Mouse (Mus musculus) adrenal gland, postnatal 10 days (tissue): ENCODE results near the gene Glis2. TPM values are rescaled to one million over a fixed set of nuclear protein-coding genes. Genes with fewer than 3 reads are reported as not detected.
"Not testable (repeated sequence)": the region's sequence is repeated elsewhere in the genome, so short reads cannot be mapped to it uniquely, and the experiment has no call there.

ENCODE experiments used
- DNase-seq: peaks from one replicate; pipeline ENCODE4 v3.0.0; 2021; ENCODE audit warnings: mixed read lengths
- long read RNA-seq, 2 experiments: library from polyadenylated mRNA; stranded (forward); transcript quantifications; one replicate each; pipeline ENCODE4 v2.0.0; 2021
- total RNA-seq, 2 experiments: library from RNA; stranded (reverse); gene quantifications; 2 replicates each; pipeline ENCODE4 v1.2.3; 2021

The Glis2 gene
- total RNA-seq, result 10 to 100 TPM; 22.9 to 34.3 TPM
- long read RNA-seq, experiment 1, partial matches to known transcripts, result 0 of 11 reads
- long read RNA-seq, experiment 1, other reads (novel, unspliced or antisense), result 10 of 11 reads
- long read RNA-seq, experiment 2, partial matches to known transcripts, result 4 of 14 reads
- long read RNA-seq, experiment 2, other reads (novel, unspliced or antisense), result 7 of 14 reads

DNA sequence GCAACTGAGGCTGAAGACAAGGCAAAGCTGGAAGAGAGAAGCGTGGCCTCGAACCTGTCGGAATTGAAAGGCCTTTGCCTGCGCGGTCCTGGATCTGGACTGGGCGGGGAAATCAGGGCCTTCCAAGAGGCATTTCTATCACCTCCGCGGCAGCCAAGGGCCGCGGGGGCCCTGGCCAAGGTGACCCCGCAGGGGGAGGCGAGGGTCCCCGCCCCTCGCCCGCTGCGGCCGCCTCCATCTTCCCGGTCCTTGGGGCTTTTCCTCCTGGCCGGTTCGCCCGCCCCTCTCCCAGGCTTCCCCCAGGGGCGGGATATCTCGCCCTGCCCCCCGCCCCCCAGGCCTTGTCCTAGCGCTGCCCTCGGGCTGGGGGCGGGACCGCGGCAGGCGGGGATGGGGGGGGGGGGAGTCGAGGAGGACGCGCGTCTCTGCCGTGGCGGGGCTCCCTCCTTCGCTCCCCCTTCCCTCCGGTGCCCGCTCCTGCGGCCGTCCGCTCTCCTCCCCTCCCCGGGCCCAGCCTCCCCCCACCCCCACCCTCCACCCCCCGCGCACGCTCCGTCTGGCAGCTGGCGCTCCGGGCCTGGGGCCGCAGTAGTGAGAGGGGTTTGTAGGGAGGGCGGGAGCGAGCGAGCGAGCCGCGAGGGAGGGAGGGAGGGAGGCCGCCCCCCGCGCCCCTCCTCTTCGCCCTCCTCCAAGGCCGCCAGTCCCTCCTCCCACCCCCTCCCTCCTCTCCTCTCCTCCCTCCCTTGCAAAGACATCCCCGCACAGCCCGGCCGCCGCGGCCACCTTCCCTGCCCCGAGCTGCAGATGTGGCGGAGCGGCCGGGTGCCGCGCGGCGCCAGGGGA is at the start of gene Glis2:
Glis2 (plus strand) TSS at position 743 of the 843 bp plus-strand sequence.
- peak; percentile 81 for DNase-seq

DNA sequence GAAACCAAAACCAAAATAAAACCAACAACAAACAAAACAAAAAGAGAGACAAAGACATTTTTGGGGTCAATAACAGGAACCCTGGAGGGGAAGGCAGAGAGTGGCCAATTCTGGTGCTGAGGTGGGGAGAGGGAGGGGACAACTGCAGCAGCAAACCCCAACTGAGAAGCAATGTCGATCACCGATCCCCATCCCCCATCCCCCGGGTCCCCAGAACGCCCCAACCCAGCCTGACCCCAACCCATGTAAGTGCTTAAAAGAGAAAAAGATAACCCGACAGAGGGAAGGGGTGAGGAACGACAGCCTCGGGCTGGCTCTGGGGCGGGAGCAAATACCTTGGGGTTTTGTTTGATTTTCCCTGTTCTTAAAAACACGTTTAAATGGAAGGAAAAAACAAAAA is 49.7 kb upstream of the Glis2 start:
- no peak for DNase-seq

DNA sequence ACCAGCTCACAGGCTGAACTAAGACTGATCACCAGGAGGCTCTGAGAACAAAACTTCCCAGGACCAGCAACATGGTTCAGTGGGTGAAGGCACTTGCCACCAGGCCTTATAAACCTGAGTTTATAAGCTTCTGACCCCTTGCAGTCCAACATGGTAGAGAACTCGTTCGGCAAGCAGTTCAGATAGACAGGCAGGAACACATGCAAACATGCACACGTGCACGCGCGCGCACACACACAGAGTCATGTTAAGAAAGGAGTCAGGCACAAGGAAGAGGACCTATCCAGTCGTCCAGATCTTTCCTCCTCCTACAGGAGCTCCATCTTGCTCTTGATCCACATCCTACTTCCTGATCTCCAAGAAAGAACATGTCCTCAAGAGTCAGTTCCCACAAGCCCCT is 47.7 kb upstream of the Glis2 start:
- DNase-seq, result no peak

DNA sequence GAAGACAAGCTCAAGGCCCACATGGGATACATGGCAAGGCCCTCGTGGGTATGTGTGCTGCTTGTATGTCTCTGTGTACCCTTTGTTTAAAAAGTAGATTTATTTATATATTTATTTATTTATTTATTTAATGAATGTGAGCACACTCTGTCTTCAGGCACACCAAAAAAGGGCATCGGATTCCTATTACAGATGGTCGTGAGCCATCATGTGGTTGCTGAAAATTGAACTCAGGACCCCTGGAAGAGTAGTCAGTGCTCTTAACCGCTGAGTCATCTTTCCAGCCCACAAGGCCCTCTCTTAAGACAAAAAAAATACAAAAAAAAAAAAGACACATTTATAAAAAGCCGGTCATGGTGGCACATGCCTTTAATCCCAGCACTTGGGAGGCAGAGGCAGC is 46.9 kb upstream of the Glis2 start:
- DNase-seq, result no peak

DNA sequence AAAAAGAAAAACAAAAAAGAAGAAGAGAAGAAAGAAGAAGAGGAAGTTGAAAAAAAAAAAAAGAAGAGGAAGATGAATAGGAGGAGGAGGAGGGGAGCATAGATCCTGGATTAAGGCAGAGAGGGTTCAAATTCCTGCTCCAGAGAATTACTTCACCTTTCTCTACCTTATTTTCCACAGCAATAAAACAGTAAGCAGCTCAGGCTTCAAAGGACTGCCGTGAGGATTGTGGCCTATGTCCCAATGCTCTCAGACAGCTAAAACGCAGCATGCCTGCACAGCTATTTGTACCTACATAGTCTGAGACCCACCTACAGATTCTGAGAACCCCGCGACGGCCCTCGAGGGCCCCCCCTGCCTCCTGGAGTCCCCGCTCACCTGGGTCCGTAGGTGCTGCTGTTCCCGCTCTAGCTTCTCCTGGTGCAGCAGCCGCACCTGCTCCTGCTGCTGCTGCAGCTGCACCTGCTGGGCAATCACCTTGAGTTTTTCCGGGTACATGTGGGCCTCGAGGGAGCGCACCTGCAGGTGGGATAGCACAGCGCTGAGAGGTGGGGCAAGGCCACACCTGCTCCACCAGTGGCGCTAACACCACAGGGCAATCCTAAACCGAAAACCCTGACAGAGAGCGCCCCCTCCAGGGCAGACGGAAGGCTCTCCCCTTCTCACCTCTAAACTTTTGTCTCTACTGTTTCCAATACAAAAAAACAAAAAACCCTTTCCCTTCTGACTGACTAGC is 45.4 kb upstream of the Glis2 start:
- no peak for DNase-seq

DNA sequence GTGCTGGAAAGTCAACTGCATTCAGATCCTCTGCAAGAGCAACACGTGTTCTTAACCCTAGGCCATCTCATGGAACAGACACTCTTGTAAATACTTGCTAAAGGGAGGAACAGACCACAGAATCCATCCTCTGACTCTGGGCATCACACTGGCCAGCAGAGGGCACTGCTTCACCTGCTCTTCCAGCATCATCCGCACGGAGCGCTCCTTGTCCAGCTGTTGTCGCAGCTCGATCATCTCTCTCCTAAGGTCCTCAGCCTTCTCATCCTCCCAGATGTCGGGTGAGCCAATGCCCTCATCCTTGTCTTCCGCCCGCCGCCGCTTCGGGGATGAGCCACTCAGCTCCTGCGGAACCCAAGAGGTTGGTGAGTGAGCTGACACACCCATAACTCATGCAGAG is 43.5 kb upstream of the Glis2 start:
- DNase-seq, result peak; percentile 79

DNA sequence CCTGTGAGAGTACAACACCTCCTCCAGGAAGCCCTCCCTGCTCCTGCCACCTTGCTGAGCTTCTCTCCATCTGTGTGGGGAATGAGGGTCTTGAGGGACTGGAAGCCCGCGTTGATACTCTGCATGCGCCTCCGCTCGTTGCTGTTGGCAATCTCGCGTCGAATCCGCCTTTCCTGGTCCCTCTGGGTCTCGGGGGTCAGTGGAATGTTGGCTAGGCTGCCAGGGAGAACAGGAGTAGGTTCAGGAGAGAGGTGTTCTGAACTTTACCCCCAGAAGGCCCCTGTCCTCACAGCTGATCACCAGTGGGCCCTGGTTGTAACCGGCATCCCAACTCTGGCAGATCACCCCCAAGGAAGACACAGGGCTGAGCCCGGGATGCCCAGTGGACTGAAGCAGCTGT is 42.6 kb upstream of the Glis2 start:
- DNase-seq, result no peak

DNA sequence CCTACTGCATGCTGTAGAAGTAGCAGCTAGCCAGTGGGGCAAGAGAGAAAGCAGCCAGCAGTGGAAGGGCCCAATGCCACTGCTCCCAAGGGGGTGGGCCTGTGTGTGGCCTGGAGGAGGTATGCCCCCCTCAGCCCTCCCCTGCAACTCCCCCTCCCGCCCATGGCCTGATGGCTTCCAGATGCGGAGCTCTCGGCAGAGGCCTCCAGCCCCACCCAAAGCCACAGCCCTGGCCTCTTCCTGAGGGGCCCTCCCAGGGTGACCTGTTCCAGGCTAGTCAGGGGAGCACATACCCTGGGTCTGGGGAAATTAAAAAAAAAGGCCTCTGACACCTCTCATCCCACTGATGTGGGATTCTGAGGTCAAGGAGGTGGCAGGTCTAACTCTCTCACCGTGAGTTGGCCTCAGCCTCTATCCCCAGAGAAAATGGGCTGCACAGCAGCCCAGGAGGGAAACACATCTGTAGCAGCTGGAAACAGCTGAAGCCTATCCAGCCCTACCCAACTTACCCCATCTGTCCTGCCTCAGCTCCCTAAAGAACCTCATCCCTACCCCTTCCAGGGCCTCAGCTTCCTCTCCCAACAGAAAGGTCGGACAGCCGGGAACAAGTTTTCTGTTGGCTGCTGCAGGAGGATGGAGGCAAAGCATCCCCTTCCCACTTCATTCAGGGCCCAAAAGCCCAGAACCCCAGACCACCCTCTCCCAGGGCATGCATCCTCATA is 41.5 kb upstream of the Glis2 start:
- no peak for DNase-seq

DNA sequence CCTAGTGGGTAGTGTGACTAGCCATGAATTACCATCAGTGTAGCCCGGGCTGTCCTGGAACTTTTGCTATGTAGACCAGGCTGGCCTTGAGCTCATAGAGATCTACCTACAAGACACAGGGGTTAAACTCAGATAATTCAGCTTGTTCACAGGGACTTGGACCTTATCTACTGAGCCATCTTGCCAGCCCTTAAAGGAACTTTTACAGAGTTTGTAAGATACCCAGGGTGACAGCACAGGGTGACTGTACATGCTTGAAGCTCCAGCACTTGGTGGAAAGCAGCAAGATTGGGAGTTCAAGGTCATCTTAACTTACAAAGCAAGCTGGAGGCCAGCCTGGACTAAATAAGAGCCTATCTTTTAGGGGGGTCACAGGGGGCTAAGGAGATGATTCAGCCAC is 39.0 kb upstream of the Glis2 start:
- DNase-seq, result no peak

- no peak for DNase-seq
Observed at GRCm38 (mm10) chr16:4557085-4557484, 37.4 kb upstream of the Glis2 start.

- DNase-seq, result peak; percentile 83
Observed at GRCm38 (mm10) chr16:4557949-4558348, 36.6 kb upstream of the Glis2 start.

GRCm38 (mm10) chr16:4558384-4558979 is 36.0 kb upstream of the Glis2 start:
- DNase-seq, result peak; percentile 92

- peak; percentile 74 for DNase-seq
Observed at GRCm38 (mm10) chr16:4558980-4559631, 35.4 kb upstream of the Glis2 start.

DNA sequence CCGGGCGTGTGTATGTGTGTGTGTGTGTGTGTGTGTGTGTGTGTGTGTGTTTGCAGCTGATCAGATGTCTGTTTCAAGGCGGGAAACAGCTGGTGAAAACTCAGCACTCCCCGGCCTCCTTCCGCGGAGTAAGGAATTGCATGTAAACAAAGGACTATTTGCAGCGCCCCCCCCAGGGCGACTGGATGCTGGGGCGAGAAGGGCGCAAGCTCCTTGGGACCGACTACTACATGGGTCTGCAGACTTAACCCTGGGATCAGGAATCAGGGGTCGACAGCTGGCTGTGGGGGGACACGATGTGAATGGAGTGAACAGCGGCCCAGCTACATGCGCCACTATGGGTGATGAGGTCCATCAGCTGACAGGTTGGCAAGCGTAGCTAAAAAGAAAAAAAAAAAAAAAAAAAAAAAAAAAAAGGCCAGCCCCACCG is 34.8 kb upstream of the Glis2 start, which contains the start of gene Tfap4:
Tfap4 (minus strand) TSS at position 140 of the 430 bp plus-strand sequence.
- DNase-seq, result peak; percentile 88

DNA sequence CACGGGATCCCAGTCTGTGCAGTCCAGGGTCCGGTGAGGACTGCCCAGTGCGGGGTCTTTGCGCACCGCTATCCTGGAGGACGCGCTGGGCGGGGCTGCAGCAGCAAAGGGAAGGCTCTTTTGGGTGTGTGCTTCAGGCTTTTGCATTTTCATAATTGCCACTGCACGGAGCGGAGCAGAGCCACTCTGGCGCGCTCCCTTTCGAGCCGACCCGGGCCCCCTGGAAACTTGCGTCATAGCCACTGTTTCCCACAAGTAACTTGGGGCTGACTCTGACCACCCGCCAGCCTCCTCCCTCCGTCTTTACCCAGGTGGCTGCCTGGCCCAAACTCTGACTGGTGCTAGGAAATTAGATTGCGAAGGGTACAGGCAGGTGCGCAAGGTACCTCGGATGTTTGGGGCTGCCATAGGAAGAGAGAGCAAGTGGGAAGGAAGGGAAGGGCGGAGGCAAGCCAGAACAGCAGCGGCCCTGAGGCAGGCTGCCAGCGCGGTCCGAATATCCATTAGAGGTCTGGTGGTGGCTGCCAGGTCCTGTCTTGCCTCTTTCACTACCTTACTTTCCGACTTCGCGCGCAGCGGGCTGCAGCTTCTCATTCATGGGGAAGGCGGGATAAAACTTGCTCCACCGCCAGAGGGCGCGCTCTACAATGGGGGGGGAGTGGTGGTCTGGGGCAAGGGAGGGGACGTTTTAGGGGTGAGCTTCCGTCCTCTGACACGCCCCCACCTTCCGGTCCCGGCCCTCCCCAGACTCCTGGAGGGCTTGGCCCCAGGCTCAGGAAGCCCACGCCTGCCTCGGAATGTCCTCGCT is 34.2 kb upstream of the Glis2 start:
- DNase-seq, result peak; percentile 81

GRCm38 (mm10) chr16:4567912-4568311 is 26.6 kb upstream of the Glis2 start:
- DNase-seq, result peak; percentile 93

DNA sequence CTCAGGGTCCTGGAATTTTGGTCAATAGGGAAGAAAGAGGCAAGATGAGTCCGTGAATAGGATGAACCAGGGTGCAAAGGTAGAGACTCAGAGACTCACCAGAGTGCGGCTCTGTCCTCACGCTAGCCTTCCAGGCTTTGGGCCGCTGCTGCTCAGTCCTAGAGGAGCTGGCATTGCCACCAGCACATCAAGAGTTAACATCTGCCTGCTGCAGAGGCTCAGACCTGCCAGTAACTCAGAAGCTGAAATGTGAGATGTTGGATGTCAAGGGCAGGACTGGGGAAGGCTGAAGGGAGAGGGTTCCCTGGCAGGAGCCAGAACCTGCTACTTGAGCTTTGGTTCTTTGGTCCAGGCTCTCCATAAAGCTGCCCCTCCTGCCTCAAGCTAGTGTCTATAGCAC is 23.8 kb upstream of the Glis2 start:
- DNase-seq, result no peak

DNA sequence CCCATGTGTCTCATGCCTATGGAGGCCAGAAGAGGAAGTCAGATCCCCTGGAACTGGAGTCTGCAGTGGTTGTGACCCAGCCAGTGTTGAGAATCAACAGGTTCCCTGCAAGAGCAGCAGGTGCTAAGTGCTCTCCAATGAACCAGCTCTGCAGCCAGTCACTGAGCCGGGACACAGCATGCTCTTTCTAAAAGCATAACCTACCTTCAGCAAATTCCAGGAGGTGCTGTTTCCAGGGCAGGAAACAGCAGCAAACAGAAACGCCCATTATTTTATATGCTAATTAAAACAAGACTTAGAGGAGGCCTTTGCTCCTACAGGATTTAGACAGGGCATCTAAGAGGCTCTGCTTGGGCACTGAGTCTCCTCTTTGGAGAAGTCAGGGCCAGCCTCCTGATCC is 18.5 kb upstream of the Glis2 start:
- DNase-seq, result no peak

DNA sequence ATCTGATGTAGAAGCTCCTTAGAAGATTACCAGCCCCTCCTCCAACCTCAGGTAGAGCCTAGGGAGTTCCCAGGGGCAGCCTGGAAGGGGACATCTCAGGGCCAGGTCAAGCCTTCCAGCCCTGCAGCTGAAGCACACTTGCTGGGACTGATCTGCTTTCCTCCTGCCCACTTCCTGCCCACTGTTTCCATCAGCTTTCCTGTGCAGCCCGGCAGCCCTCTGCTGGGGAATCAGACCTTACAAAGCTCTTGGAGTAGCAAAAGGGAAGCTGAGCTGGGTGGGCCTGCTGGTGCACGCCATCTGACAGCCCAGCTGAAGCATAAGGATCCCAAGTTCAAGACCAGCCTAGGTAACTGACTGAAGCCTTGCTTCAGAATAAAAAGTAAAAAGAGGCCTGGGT is 17.6 kb upstream of the Glis2 start:
- no peak for DNase-seq

DNA sequence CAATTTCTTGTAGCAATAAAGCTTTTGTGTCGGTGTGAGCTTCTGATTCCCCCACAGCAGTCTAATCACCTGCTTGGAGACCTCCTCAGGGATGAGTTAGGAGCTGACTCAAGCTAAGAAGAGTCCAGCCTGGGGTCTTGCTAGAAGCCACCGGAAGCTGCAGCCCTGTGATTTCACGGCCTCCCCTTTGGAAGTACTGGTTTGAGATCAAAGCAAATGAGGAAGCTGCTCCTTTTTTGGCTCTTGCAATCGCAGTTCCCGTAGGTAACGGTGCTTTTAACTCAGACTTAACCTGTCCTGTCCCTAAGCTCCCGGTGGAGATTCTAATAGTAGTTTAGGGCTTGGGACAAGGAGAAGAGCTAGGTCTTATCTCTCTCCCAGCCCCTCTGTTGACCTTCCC is 15.9 kb upstream of the Glis2 start:
- no peak for DNase-seq

- DNase-seq, result not testable (repeated sequence)
Observed at GRCm38 (mm10) chr16:4581179-4581578, 13.3 kb upstream of the Glis2 start.
